Mouse (Mus musculus) CH12.LX (cell line): ENCODE measurements around the gene Itgav. TPM values are rescaled to one million over a fixed set of nuclear protein-coding genes. Genes with fewer than 3 reads are reported as not detected.

Experiments
- DNase-seq: peaks from one replicate; pipeline ENCODE4 v3.0.0-alpha.2; 2013; ENCODE audit errors: extremely low read depth
- H3K27ac ChIP-seq: 2 replicates; pipeline ENCODE4 v1.5.1; 2012; ENCODE audit warnings: low read depth, mild to moderate bottlenecking, control low read depth, moderate library complexity; ENCODE audit not compliant: insufficient read depth
- H3K27me3 ChIP-seq: replicated peaks from 2 replicates; pipeline ENCODE3; 2012; ENCODE audit warnings: inconsistent platforms
- H3K36me3 ChIP-seq, 2 experiments: replicated peaks in 1 of 2; 2 replicates each; pipeline versions ENCODE3 to v1.6.1; 2012; ENCODE audit warnings: inconsistent platforms in 1 of 2, low read length in 1 of 2, mild to moderate bottlenecking in 1 of 2, mixed read lengths in 1 of 2, moderate library complexity in 1 of 2; ENCODE audit not compliant: control insufficient read depth in 1 of 2, insufficient read depth in 1 of 2
- H3K4me1 ChIP-seq, 2 experiments: 2 replicates each; pipeline ENCODE4 v1.6.1; 2012; ENCODE audit warnings: inconsistent platforms in 1 of 2, moderate library complexity in 1 of 2; ENCODE audit not compliant: insufficient read depth in 2 of 2, control insufficient read depth in 1 of 2
- H3K4me2 ChIP-seq: 2 replicates; pipeline ENCODE4 v1.6.1; 2012; ENCODE audit warnings: low read depth, mild to moderate bottlenecking, control low read depth; ENCODE audit not compliant: poor library complexity, insufficient read depth, severe bottlenecking
- H3K4me3 ChIP-seq, 3 experiments: fragments of 150-350 bp in 1 of 3; sonication (generic) in 1 of 3; replicated peaks in 1 of 3; 2 replicates each; pipeline versions ENCODE3 to v1.5.1; 2011 to 2012; ENCODE audit warnings: low read depth in 2 of 3, low read length in 2 of 3, mild to moderate bottlenecking in 2 of 3, moderate library complexity in 2 of 3, control low read depth in 1 of 3, improper control_type of control experiment in 1 of 3, inconsistent platforms in 1 of 3, mixed read lengths in 1 of 3; ENCODE audit not compliant: poor library complexity in 1 of 3
- H3K79me2 ChIP-seq: replicated peaks from 2 replicates; pipeline ENCODE4 v1.6.1; 2012; ENCODE audit warnings: mild to moderate bottlenecking, moderate library complexity; ENCODE audit not compliant: control insufficient read depth, poor library complexity, insufficient read depth, severe bottlenecking; ENCODE audit errors: extremely low read depth
- H3K9ac ChIP-seq: 2 replicates; pipeline ENCODE4 v1.6.1; 2012; ENCODE audit warnings: low read depth, mild to moderate bottlenecking, control low read depth, moderate library complexity; ENCODE audit not compliant: insufficient read depth
- H3K9me3 ChIP-seq: replicated peaks from 2 replicates; pipeline ENCODE3; 2012; ENCODE audit warnings: low read length, inconsistent platforms, mixed read lengths
- BHLHE40 ChIP-seq: IDR thresholded peaks from 2 replicates; pipeline ENCODE4 v1.6.1; 2011; ENCODE audit warnings: mild to moderate bottlenecking, low read depth, low read length, improper control_type of control experiment
- ELF1 ChIP-seq: IDR thresholded peaks from 2 replicates; pipeline ENCODE4 v1.6.1; 2014; ENCODE audit warnings: low read depth, mild to moderate bottlenecking, inconsistent platforms, low read length, improper control_type of control experiment
- ETS1 ChIP-seq: conservative IDR thresholded peaks from 2 replicates; pipeline ENCODE4 v1.6.1; 2012; ENCODE audit warnings: low read depth, mild to moderate bottlenecking, inconsistent platforms, low read length, improper control_type of control experiment, moderate library complexity
- GABPA ChIP-seq: IDR thresholded peaks from 2 replicates; pipeline ENCODE4 v1.6.1; 2012; ENCODE audit warnings: low read depth, low read length, improper control_type of control experiment, inconsistent platforms; ENCODE audit not compliant: insufficient replicate concordance
- JUN ChIP-seq: IDR thresholded peaks from 2 replicates; pipeline ENCODE4 v1.6.1; 2011; ENCODE audit warnings: low read depth, mild to moderate bottlenecking, low read length, improper control_type of control experiment, moderate library complexity; ENCODE audit not compliant: insufficient read depth
- JUND ChIP-seq: conservative IDR thresholded peaks from 2 replicates; pipeline ENCODE4 v1.6.1; 2011; ENCODE audit warnings: low read depth, low read length, improper control_type of control experiment
- KAT2A ChIP-seq: IDR thresholded peaks from 2 replicates; pipeline ENCODE4 v1.6.1; 2012; ENCODE audit warnings: low read length, improper control_type of control experiment, inconsistent platforms; ENCODE audit not compliant: insufficient replicate concordance
- MEF2A ChIP-seq: IDR thresholded peaks from 2 replicates; pipeline ENCODE4 v1.6.1; 2014; ENCODE audit warnings: low read depth, mild to moderate bottlenecking, inconsistent platforms, low read length, improper control_type of control experiment, borderline replicate concordance
- MXI1 ChIP-seq: IDR thresholded peaks from 2 replicates; pipeline ENCODE4 v1.6.1; 2011; ENCODE audit warnings: mild to moderate bottlenecking, low read depth, low read length, improper control_type of control experiment
- MYC ChIP-seq: IDR thresholded peaks from 2 replicates; pipeline ENCODE4 v1.6.1; 2011; ENCODE audit warnings: low read depth, mild to moderate bottlenecking, improper control_type of control experiment, low read length
- NELFE ChIP-seq: IDR thresholded peaks from 2 replicates; pipeline ENCODE4 v1.6.1; 2011; ENCODE audit warnings: low read depth, low read length, improper control_type of control experiment
- NRF1 ChIP-seq: IDR thresholded peaks from 2 replicates; pipeline ENCODE4 v1.6.1; 2014; ENCODE audit warnings: low read depth, mild to moderate bottlenecking, inconsistent platforms, low read length, improper control_type of control experiment, moderate library complexity
- POLR2A ChIP-seq: IDR thresholded peaks from 2 replicates; pipeline ENCODE4 v1.6.1; 2011; ENCODE audit warnings: low read depth, mild to moderate bottlenecking, improper control_type of control experiment, low read length
- POLR2AphosphoS2 ChIP-seq: IDR thresholded peaks from 2 replicates; pipeline ENCODE4 v1.6.1; 2011; ENCODE audit warnings: low read depth, low read length, improper control_type of control experiment
- RCOR1 ChIP-seq: conservative IDR thresholded peaks from 2 replicates; pipeline ENCODE4 v1.6.1; 2012; ENCODE audit warnings: low read depth, mild to moderate bottlenecking, inconsistent platforms, low read length, improper control_type of control experiment
- SMC3 ChIP-seq: IDR thresholded peaks from 2 replicates; pipeline ENCODE4 v1.6.1; 2011; ENCODE audit warnings: low read depth, low read length, improper control_type of control experiment
- TBP ChIP-seq: conservative IDR thresholded peaks from 2 replicates; pipeline ENCODE4 v1.6.1; 2011; ENCODE audit warnings: low read depth, low read length, improper control_type of control experiment
- TCF12 ChIP-seq: IDR thresholded peaks from 2 replicates; pipeline ENCODE4 v1.6.1; 2014; ENCODE audit warnings: low read depth, mild to moderate bottlenecking, inconsistent platforms, low read length, improper control_type of control experiment
- UBTF ChIP-seq: IDR thresholded peaks from 2 replicates; pipeline ENCODE4 v1.6.1; 2012; ENCODE audit warnings: low read depth, mild to moderate bottlenecking, inconsistent platforms, low read length, improper control_type of control experiment, moderate library complexity
- USF1 ChIP-seq: IDR thresholded peaks from 2 replicates; pipeline ENCODE4 v1.6.1; 2014; ENCODE audit warnings: low read depth, mild to moderate bottlenecking, inconsistent platforms, low read length, improper control_type of control experiment
- ZC3H11A ChIP-seq: IDR thresholded peaks from 2 replicates; pipeline ENCODE4 v1.6.1; 2012; ENCODE audit warnings: low read depth, mild to moderate bottlenecking, inconsistent platforms, low read length, improper control_type of control experiment
- ZKSCAN1 ChIP-seq: IDR thresholded peaks from 2 replicates; pipeline ENCODE4 v1.6.1; 2012; ENCODE audit warnings: low read depth, inconsistent platforms, low read length, improper control_type of control experiment, borderline replicate concordance
- ZNF384 ChIP-seq: IDR thresholded peaks from 2 replicates; pipeline ENCODE4 v1.6.1; 2012; ENCODE audit warnings: low read depth, low read length, improper control_type of control experiment, inconsistent platforms
- dilution Hi-C: fragments of 300-500 bp; cut with MboI; formaldehyde crosslinking; loops from 2 replicates; pipeline ENCODE4 v1.14.3; 2020; ENCODE audit warnings: low sequenced_read_pairs; ENCODE audit not compliant: extremely low pct_unique_long_range_greater_than_20kb, extremely low pct_ligation_motif_present
- in situ Hi-C: fragments of 300-500 bp; cut with MboI; formaldehyde crosslinking; loops from 3 replicates; pipeline ENCODE4 v1.14.3; 2019; ENCODE audit warnings: low sequenced_read_pairs, low pct_ligation_motif_present, low pct_unique_long_range_greater_than_20kb, mixed read lengths
- polyA plus RNA-seq: library from polyadenylated mRNA; unstranded; fragments of >175 nt; gene quantifications from 2 replicates; pipeline ENCODE4 v1.2.1, GENCODE M21; 2012; ENCODE audit warnings: low read depth; ENCODE audit not compliant: insufficient read length
- total RNA-seq, 2 experiments: library from RNA; depleted of rRNA; stranded (reverse); fragments of 300-350 nt in 1 of 2; fragments of >200 nt in 1 of 2; gene quantifications; 2 replicates each; pipeline ENCODE4 v1.2.3; 2012 to 2014

The Itgav gene
- total and polyA plus RNA-seq, 3 experiments: 16.2 to 28.2 (median 25.5) TPM

- TF ChIP-seq KAT2A (no peak), NELFE (0 out of 2 replicates have a peak, but pooled peaks have one; percentile 5), MYC (no peak), POLR2A (no peak), BHLHE40 (no peak), ETS1 (no peak), TCF12 (no peak), USF1 (no peak)
- H3K79me2 ChIP-seq: no peaks in the 10 kb centered on the region; the same call in 1 of the 2 replicates
- dilution Hi-C loops: no loop called here
- no peaks in the 10 kb centered on the region for H3K27me3 ChIP-seq
- no peak overlapping the region; the same call in 1 of the 2 replicates for H3K27ac ChIP-seq
- no peak overlapping the region for H3K4me2 ChIP-seq
- in situ Hi-C loops: no loop called here
- H3K9ac ChIP-seq: no peak overlapping the region
- H3K4me1 ChIP-seq: peaks cover 14 to 56% of the 10 kb centered on the region in 2 experiments
- no peaks in the 10 kb centered on the region for H3K9me3 ChIP-seq
- peaks cover 22 to 52% of the 10 kb centered on the region in 2 experiments for H3K36me3 ChIP-seq
- no peak for DNase-seq
- no peak overlapping the region for H3K4me3 ChIP-seq
Observed at GRCm38 (mm10) chr2:83745257-83745656, 21.1 kb downstream of the Itgav start.

GRCm38 (mm10) chr2:83748581-83749118 lies 24.5 kb downstream of the Itgav start:
- H3K4me2 ChIP-seq: no peak overlapping the region
- H3K27me3 ChIP-seq: no peaks in the 10 kb centered on the region
- TF ChIP-seq ZC3H11A: no peak
- TF ChIP-seq BHLHE40: no peak
- TF ChIP-seq POLR2AphosphoS2: no peak
- TF ChIP-seq TBP: no peak
- no peak for TF ChIP-seq UBTF
- TF ChIP-seq JUN: no peak
- TF ChIP-seq MEF2A: no peak
- no peak for TF ChIP-seq TCF12
- no peak for TF ChIP-seq ETS1
- no peak for TF ChIP-seq ZNF384
- dilution Hi-C loops (no loop called here), in situ Hi-C loops (no loop called here)
- H3K79me2 ChIP-seq: no peaks in the 10 kb centered on the region
- H3K27ac ChIP-seq: no peak overlapping the region
- H3K9me3 ChIP-seq: no peaks in the 10 kb centered on the region
- H3K4me1 ChIP-seq: peaks cover 12 to 31% of the 10 kb centered on the region in 2 experiments
- no peak overlapping the region for H3K9ac ChIP-seq
- no peak overlapping the region for H3K4me3 ChIP-seq
- H3K36me3 ChIP-seq: peaks cover 18 to 46% of the 10 kb centered on the region in 2 experiments
- no peak for DNase-seq

- dilution Hi-C loops (no loop called here), in situ Hi-C loops (no loop called here)
- Histone ChIP-seq H3K4me3 (no peak overlapping the region), H3K9ac (no peak overlapping the region), H3K4me2 (no peak overlapping the region), H3K79me2 (no peaks in the 10 kb centered on the region), H3K36me3 (peaks cover 23 to 51% of the 10 kb centered on the region in 2 experiments), H3K27me3 (no peaks in the 10 kb centered on the region), H3K9me3 (no peaks in the 10 kb centered on the region), H3K4me1 (peaks cover 5 to 22% of the 10 kb centered on the region in 2 experiments), H3K27ac (no peak overlapping the region)
- DNase-seq: no peak
- TF ChIP-seq TCF12: no peak
- TF ChIP-seq MXI1: no peak
- TF ChIP-seq ZKSCAN1: no peak
- TF ChIP-seq JUND: no peak
- TF ChIP-seq ZC3H11A: no peak
- TF ChIP-seq TBP: no peak
- no peak for TF ChIP-seq ELF1
- TF ChIP-seq KAT2A: no peak
- TF ChIP-seq POLR2A: no peak
- TF ChIP-seq GABPA: no peak
- TF ChIP-seq NRF1: no peak
- TF ChIP-seq SMC3: no peak
- no peak for TF ChIP-seq RCOR1
Observed at GRCm38 (mm10) chr2:83753008-83753407, 28.8 kb downstream of the Itgav start.
